Mouse (Mus musculus) cerebellum, adult 9-11 months (tissue): ENCODE data around the gene Gm45717.

Experiments used
- DNase-seq: peaks from one replicate; pipeline ENCODE4 v3.0.0; 2022

The Gm45717 gene

GRCm38 (mm10) chr7:140942341-140942740, 13.4 kb downstream of the Gm45717 start:
- no peak for DNase-seq

GRCm38 (mm10) chr7:140941222-140942051, 14.3 kb downstream of the Gm45717 start, which contains the start of gene Pgghg:
Gene Pgghg, plus strand, starts transcription at chr7:140941391.
- DNase-seq = peak; percentile 43

GRCm38 (mm10) chr7:140939669-140940171, 16.0 kb downstream of the Gm45717 start:
- no peak for DNase-seq

- no peak for DNase-seq
Measured at GRCm38 (mm10) chr7:140938896-140939295, 16.8 kb downstream of the Gm45717 start.

DNA sequence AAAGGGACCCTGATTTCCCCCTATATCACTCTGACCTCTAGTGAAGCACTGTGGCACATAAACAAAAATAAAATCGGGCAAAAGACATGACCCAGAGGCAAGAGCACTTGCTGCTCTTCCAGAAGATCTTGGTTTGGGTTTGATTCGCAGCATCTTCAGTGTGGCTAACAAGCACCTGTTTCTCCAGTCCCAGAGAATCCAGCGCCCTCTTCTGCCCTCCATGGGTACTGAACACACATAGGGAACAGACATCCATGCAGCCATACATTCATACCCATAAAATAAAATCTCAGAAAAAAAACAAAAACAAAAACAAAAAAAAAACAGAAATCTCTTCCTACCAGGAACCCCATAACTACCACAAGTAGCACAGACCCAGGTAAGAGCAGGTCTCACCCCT, 17.3 kb downstream of the Gm45717 start:
- no peak for DNase-seq

- no peak for DNase-seq
Measured at GRCm38 (mm10) chr7:140927181-140927580, 28.6 kb downstream of the Gm45717 start.

GRCm38 (mm10) chr7:140923070-140923775, 32.5 kb downstream of the Gm45717 start:
- no peak for DNase-seq

GRCm38 (mm10) chr7:140922398-140923069, 33.2 kb downstream of the Gm45717 start:
- DNase-seq = peak; percentile 85

- no peak for DNase-seq
Measured at GRCm38 (mm10) chr7:140921225-140921975, 34.3 kb downstream of the Gm45717 start.

- no peak for DNase-seq
Measured at GRCm38 (mm10) chr7:140920418-140921029, 35.2 kb downstream of the Gm45717 start, which contains the start of gene Nlrp6. Gene Nlrp6, plus strand, starts transcription at chr7:140920902.

DNA sequence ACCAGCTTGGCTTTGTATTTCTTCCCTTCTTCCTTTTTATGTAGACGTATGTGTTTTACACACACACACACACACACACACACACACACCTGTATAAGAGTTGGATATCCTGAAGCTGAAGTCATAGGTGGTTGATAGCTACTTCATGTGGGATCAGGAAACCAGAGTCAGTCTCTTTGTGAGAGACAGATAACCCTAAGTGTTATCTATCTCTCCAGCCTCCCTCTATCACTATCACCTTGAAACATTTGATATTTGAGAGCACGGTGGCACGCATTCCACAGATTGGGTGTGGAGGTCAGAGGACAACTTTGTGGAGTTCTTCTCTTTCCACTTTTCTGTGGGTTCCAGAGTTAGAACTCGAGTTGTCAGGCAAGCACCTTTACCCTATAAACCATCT, 35.8 kb downstream of the Gm45717 start:
- DNase-seq = no peak

DNA sequence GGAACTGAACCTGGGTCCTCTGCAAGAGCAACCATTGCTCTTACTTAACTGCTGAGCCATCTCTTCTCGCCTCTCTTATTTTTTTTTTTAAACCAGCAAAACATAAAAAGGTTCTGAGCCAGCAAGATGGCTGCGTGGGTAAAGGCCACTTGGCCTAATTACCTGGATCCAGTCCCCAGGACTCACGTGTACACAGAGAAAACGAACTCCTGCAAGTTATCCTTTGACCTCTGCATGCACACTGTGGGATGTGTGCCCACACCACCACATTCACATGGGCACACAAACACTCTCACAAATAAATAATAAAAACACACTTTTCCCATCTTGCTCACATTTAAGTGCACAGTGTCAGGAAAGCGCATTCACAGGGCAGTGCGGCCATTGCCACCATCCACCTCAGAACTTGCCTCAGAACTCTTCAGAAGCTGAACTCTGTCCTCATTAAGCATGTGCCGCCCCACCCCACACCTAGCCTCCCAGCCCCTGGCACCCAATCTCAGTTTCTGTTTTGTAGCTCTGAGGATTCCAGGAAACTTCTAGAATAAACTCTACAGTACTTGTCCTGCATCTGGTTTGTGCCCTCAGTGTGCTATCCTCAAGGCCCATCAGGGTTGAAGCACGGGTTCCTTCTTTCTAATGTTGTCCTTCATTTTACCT, 41.6 kb downstream of the Gm45717 start:
- DNase-seq = no peak

GRCm38 (mm10) chr7:140912846-140913482, 42.8 kb downstream of the Gm45717 start:
- DNase-seq = no peak

DNA sequence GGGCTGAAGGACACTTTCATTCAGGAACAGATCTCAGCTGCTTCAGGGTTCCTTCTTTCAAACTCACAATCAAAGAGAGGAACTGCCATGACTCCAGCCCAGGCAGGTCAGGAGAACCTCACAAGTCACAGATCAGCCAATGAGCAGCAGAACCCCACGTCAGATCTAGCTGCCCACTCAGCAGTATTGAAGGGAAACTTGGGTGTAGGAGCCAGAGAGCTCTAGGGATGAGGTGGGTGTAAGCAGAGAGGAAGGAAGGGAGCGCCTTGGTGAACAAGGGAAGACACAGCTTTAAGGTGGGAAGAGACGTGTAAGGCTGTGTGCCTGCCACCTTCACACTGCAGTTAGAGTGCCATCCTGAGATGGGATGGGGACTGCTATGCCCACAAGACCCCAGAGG, 43.4 kb downstream of the Gm45717 start:
- DNase-seq = no peak

DNA sequence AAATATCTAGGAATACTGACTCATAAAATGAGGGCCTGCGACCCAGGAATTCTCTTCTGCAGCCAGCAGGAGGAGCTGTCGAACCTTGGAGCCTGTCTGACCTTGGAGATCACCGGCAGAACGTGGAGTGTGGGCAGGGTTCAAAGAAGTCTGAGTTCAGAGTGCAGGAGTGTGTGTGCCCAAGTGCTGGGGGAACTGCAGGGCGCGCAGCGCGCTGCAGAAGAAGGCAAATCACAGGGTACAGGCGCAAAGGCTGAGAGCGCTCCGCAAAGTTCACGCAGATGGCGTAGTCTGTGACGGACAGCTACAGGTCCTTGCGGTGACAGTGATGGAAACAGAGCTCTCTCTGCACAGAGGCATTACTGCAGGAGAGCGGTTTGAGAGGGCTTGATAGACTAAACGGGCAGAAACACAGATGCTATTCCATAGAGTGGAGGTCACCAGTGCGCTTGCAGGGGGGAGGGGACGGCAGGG, 47.1 kb downstream of the Gm45717 start:
- DNase-seq = peak; percentile 53

GRCm38 (mm10) chr7:140908181-140908580, 47.6 kb downstream of the Gm45717 start:
- DNase-seq = no peak

DNA sequence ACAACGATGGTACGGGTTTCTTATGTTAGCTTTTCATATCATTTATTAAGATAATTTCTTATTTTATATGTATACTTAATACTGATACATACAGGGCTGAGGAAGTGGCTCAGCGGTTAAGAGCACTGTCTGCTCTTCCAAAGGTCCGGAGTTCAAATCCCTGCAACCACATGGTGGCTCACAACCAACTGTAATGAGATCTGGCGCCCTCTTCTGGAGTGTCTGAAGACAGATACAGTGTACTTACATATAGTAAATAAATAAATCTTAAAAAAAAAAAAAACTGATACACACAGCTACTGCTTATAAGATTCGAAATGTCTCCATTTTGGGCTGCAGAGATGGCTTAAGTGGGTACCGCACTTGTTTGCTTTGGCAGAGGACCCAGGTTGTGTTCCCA, 48.0 kb downstream of the Gm45717 start:
- no peak for DNase-seq

GRCm38 (mm10) chr7:140907131-140907530, 48.6 kb downstream of the Gm45717 start:
- DNase-seq = no peak

DNA sequence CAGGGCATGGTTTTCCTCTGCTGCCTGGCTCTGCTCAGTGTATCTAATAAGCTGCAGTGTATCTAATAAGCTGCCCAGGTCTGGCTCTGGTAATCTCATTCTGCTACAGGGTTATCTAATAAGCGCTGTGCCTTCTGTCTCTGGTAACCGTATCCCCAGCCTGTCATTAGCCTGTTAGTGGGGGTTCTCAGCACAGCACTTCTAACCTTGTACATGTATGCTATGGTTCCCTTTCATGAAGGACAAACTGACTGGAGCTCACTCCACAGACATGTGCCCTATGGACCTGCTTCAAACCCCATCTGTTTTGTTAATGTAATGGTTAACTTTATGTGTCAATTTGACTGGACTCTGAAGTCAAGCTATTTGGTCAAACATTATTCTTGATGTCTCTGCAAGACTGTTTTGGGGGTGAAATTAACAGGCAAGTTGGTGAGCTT, 50.1 kb downstream of the Gm45717 start:
- DNase-seq = no peak

- peak; percentile 65 for DNase-seq
Measured at GRCm38 (mm10) chr7:140903212-140903611, 52.5 kb downstream of the Gm45717 start.
